Mouse (Mus musculus) heart, embryonic 16.5 days (tissue): ENCODE measurements around the gene Ppm1h. TPM values are rescaled to one million over a fixed set of nuclear protein-coding genes. Genes with fewer than 3 reads are reported as not detected.
A peak's percentile ranks its signal among the peaks of the same experiment; 100 is the strongest.

Experiments used
- ATAC-seq: fragments of 200-750 bp; cut with Nextera tagmentation; replicated peaks from 2 replicates; pipeline ENCODE4 v1.8.0; 2017; ENCODE audit warnings: moderate number of reproducible peaks; ENCODE audit not compliant: insufficient read depth, low FRiP score; ENCODE audit errors: extremely low read depth
- H3K27ac ChIP-seq: fragments of 300-500 bp; sonication (generic); 2 replicates; pipeline ENCODE4 v1.5.1; 2014; ENCODE audit warnings: mild to moderate bottlenecking, low read length, control low read depth, moderate library complexity
- H3K27me3 ChIP-seq: fragments of 300-500 bp; sonication (generic); 2 replicates; pipeline ENCODE4 v1.6.1; 2014; ENCODE audit warnings: low read length, mixed read lengths; ENCODE audit not compliant: control insufficient read depth, insufficient read depth
- H3K36me3 ChIP-seq: fragments of 300-500 bp; sonication (generic); 2 replicates; pipeline ENCODE4 v1.6.1; 2014; ENCODE audit not compliant: control insufficient read depth, insufficient read depth
- H3K4me1 ChIP-seq: fragments of 300-500 bp; sonication (generic); 2 replicates; pipeline ENCODE4 v1.6.1; 2014; ENCODE audit warnings: low read length, mixed read lengths; ENCODE audit not compliant: control insufficient read depth, insufficient read depth
- H3K4me2 ChIP-seq: fragments of 300-500 bp; sonication (generic); 2 replicates; pipeline ENCODE4 v1.6.1; 2014; ENCODE audit warnings: low read depth, mild to moderate bottlenecking, control low read depth, low read length
- H3K4me3 ChIP-seq: fragments of 300-500 bp; sonication (generic); 2 replicates; pipeline ENCODE4 v1.5.1; 2014; ENCODE audit warnings: mild to moderate bottlenecking, control low read depth, low read length
- H3K9ac ChIP-seq: fragments of 300-500 bp; sonication (generic); 2 replicates; pipeline ENCODE4 v1.6.1; 2014; ENCODE audit warnings: low read length, control low read depth
- H3K9me3 ChIP-seq: fragments of 300-500 bp; sonication (generic); replicated peaks from 2 replicates; pipeline ENCODE4 v1.6.1; 2016; ENCODE audit warnings: low read length; ENCODE audit not compliant: control insufficient read depth
- WGBS: fragments of 180-500 bp; shearing (Covaris S2); extraction: QIAGEN DNeasy Blood & Tissue Kit; methylation state at CpG from one replicate; pipeline ENCODE4 v1.1.7; 2014; 5-methylcytosine and 5-hydroxymethylcytosine counted together
- polyA plus RNA-seq: library from polyadenylated mRNA; unstranded; fragments of >200 nt; fragmentation: Nextera tagmentation; extraction: Ambion mirVana; gene quantifications from 2 replicates; pipeline ENCODE4 v1.2.1, GENCODE M21; 2015

Gene Ppm1h
- polyA plus RNA-seq, 1 experiment from 2014 or later, result 9.4 TPM

DNA sequence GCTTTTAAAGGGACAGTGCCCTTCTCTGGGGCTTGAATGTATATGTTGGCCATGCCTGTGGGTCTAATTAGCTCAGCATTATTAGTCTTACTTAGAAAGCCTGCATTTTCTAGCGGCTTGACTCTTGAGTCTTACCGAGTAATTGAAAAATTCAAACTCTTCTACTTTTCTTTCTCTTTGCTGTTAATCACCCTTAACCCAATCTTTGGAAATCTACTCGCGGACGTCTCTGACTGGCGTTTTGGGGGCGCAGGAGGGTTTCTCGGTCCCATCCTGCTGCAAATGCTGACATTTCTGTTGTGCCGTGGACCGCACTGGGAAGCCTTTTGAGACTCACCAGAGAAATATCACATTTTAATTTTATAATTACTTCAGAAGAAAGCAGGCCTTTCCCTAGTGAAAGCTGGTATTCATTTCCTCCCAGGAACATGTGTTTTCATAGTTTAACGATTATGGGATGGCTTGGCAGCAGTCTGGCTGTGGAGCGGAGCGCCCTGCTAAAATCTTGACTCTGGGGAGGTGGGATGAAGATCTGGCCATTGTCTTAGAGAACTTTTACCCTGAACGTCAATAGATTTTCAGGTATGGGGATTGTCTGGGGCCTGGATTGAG lies 208.5 kb downstream of the Ppm1h start:
- no peaks in the 10 kb centered on the region for H3K27me3 ChIP-seq
- no peak for ATAC-seq
- H3K9me3 ChIP-seq, result no peaks in the 10 kb centered on the region
- H3K36me3 ChIP-seq, result no peaks in the 10 kb centered on the region
- peak overlapping the region; percentile 77 for H3K27ac ChIP-seq
- peak overlapping the region; percentile 63; the same call in 1 of the 2 replicates for H3K4me2 ChIP-seq
- H3K4me3 ChIP-seq, result no peak overlapping the region
- peaks cover 50% of the 10 kb centered on the region for H3K4me1 ChIP-seq
- peak overlapping the region; percentile 73 for H3K9ac ChIP-seq
- WGBS, result 66% methylated on average over 14 of the region's 14 CpGs

DNA sequence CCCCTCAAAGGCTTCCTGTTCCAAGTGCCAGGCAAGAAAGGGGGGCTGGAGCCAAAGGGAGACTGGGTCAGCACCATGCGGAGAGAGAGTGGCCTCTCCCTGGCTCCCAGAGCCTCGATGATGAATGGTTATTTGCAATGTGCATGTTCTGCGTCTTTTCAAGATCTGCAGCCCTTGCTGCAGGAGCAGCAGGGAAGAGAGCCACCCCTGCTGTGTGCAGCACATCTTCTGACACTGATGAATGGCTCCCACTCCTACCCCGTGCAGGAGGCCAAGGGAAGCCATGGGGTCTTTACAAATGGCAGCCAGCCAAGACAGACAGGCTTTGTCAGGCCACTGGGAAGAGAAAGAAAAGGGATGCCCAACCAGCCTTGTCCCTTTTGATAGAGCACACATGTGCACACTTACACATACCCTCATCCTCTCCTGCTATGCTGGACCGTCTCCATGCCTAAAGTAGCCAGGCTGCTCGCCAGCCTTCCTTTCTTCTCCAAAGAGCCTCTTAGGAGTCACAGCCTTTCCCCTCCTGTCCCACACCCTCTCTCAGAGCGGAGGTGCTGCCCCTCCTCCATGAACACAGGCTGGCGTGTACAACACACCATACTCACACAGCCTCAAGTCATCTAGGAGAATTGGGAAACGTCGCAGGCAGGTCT lies 209.1 kb downstream of the Ppm1h start:
- H3K27me3 ChIP-seq, result no peaks in the 10 kb centered on the region
- H3K36me3 ChIP-seq, result no peaks in the 10 kb centered on the region
- 0 out of 2 replicates have a peak overlapping the region, but pooled peaks have one; percentile 22 for H3K9ac ChIP-seq
- H3K4me2 ChIP-seq, result no peak overlapping the region
- no peak for ATAC-seq
- H3K4me3 ChIP-seq, result no peak overlapping the region
- H3K9me3 ChIP-seq, result no peaks in the 10 kb centered on the region
- peaks cover 50% of the 10 kb centered on the region for H3K4me1 ChIP-seq
- 49% methylated on average over 10 of the region's 10 CpGs for WGBS
- peak overlapping the region; percentile 63 for H3K27ac ChIP-seq

DNA sequence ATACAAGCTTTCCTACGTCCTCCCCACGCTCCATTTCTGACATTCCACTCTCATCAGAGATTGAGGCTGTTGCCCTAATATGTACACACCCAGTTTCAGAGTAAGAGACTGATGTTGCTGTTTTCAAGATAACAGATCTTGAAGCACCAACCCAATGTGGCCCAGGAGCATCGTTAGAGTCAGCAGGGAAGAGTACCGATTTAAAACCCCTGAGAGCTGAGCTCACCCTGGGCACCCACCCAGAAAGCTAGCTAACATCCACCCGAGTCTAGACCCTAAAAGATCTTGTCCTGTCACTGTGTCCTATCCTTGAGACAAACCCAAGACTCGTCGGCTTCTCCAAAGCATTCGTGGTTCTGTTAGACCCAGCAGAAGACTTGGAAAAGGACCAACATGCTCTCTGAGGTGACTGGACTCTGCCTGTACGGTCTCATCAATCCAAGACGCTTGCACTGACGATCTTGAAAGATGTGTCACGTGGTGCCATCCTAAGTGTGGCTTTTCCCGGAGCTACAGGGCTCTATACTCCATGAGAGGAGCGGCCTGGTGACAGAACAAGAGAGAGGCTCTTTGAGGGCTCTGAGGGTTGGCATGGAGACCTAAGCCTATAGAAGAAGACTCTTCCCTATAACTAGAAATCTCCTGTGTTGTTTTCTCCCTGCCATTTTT lies 212.3 kb downstream of the Ppm1h start:
- H3K36me3 ChIP-seq, result no peaks in the 10 kb centered on the region
- no peaks in the 10 kb centered on the region for H3K27me3 ChIP-seq
- no peak overlapping the region for H3K4me2 ChIP-seq
- no peak overlapping the region for H3K9ac ChIP-seq
- no peaks in the 10 kb centered on the region for H3K9me3 ChIP-seq
- WGBS, result 65% methylated on average over 14 of the region's 14 CpGs
- peak overlapping the region; percentile 56 for H3K27ac ChIP-seq
- no peak overlapping the region for H3K4me3 ChIP-seq
- ATAC-seq, result no peak
- H3K4me1 ChIP-seq, result peaks cover 48% of the 10 kb centered on the region

DNA sequence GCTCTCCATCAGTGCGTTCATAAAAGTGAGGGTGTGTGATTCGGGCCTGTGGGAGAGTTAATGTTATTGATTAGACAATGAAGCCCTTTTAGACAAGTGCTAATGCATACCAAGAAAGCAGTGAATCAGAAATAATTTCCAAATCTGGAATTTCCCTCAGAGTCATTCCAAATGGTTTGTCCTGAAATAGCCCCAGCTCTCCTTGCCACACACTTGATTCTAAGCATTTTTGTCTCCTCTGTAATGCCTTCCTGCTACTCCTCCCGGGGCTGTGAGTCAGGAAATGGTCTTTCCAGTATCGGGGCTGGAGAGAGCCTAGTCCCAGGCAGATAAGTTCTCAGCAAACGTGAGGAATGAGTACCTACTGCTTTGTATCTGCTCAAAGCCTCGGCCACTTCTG lies 212.9 kb downstream of the Ppm1h start:
- no peak for ATAC-seq
- WGBS, result 46% methylated on average over 6 of the region's 6 CpGs
- Histone ChIP-seq H3K4me1 (peaks cover 45% of the 10 kb centered on the region), H3K9me3 (no peaks in the 10 kb centered on the region), H3K9ac (no peak overlapping the region), H3K4me2 (no peak overlapping the region), H3K27me3 (no peaks in the 10 kb centered on the region), H3K27ac (peak overlapping the region; percentile 9; the same call in 1 of the 2 replicates), H3K36me3 (no peaks in the 10 kb centered on the region), H3K4me3 (no peak overlapping the region)

DNA sequence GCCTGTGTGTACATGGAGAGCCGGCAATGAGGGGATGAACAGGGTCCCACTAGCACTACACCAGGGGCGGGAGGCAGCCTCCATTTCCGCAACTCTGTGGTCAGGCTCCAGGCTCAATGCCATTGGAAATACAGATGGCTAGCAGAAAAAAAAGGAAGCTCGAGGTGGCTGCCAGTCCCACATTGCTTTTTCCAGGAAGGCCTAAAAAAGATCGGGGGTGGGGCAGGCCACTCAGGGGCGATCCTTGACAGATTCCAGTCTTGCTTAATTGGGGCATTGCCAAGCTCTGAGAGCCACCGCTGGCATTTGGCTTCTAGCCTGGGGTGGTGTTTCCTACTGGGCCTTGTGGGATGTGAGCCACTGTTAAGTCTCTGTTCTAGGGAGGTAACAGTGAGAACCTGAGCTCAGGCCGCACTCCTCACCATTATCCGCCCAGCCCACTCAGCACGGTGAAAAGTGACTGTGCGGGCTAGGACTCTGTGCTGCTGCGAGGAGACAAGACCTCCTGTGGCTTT lies 216.1 kb downstream of the Ppm1h start:
- H3K27me3 ChIP-seq, result no peaks in the 10 kb centered on the region
- ATAC-seq, result peak; percentile 87
- H3K4me3 ChIP-seq, result no peak overlapping the region
- H3K4me1 ChIP-seq, result peaks cover 31% of the 10 kb centered on the region
- no peaks in the 10 kb centered on the region for H3K36me3 ChIP-seq
- H3K9me3 ChIP-seq, result no peaks in the 10 kb centered on the region
- peak overlapping the region; percentile 17; the same call in 1 of the 2 replicates for H3K4me2 ChIP-seq
- WGBS, result 29% methylated on average over 12 of the region's 12 CpGs
- peak overlapping the region; percentile 3; the same call in 1 of the 2 replicates for H3K9ac ChIP-seq
- peak overlapping the region; percentile 88 for H3K27ac ChIP-seq

DNA sequence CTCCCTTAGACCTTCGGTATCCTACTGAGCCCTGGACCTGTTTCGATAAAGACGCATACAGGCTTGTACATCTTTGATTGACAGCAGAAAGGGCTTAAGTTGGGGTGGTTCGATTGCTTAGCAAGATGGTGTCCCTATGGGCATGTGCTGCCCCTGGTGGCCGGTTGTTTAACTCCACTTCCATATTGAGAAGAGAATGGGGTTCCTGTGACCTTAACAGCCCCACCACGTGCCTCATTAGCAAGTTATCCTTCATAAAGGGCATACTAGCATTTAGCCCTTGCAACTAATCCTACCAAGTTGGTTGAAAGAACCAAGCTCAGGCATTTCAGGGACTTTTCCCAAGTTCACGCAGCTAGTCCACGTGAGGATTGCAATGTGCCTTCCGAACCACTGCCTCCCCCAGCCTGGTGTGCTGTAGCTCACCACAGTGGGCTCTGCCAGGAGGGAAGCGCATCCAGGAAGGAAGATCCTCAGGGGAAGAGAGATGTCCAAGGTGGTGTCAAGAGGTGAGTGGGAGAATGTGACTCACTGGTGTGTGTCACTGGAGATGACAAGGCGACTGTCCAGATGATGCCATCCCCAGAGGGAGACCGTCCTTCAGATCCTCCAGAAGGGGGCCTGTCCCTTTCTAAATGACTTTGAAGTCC lies 216.7 kb downstream of the Ppm1h start:
- Histone ChIP-seq H3K4me3 (no peak overlapping the region), H3K4me2 (peak overlapping the region; percentile 17; the same call in 1 of the 2 replicates), H3K27ac (peak overlapping the region; percentile 88), H3K9ac (peak overlapping the region; percentile 3; the same call in 1 of the 2 replicates), H3K27me3 (no peaks in the 10 kb centered on the region), H3K36me3 (no peaks in the 10 kb centered on the region), H3K9me3 (no peaks in the 10 kb centered on the region), H3K4me1 (peaks cover 26% of the 10 kb centered on the region)
- WGBS, result 67% methylated on average over 12 of the region's 12 CpGs
- peak; percentile 40; the same call in 1 of the 2 replicates for ATAC-seq

DNA sequence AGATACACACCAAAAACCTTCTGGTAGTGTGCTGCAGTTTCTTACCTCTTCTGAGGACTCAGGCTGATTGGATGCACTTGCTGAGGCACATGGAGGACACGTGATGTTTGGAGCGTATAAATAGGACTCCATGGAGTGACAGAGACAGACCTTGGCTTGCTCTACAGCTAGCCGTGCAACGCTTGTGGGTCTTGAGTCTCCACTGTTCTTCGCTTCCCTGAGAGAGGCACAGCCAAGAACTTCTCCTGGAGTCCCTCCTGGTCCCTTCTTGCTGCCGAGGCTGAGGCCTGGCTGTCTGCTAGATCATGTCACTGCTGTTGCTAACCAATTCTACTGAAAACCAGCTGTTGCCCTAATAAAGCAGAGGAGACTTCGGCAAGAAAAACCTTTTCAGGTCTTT lies 221.4 kb downstream of the Ppm1h start:
- H3K36me3 ChIP-seq, result no peaks in the 10 kb centered on the region
- H3K9ac ChIP-seq, result no peak overlapping the region
- no peak for ATAC-seq
- no peak overlapping the region; the same call in 1 of the 2 replicates for H3K27ac ChIP-seq
- H3K4me1 ChIP-seq, result peaks cover 4% of the 10 kb centered on the region
- WGBS, result 71% methylated on average over 7 of the region's 7 CpGs
- no peaks in the 10 kb centered on the region for H3K9me3 ChIP-seq
- H3K27me3 ChIP-seq, result no peaks in the 10 kb centered on the region
- H3K4me3 ChIP-seq, result no peak overlapping the region
- H3K4me2 ChIP-seq, result no peak overlapping the region

DNA sequence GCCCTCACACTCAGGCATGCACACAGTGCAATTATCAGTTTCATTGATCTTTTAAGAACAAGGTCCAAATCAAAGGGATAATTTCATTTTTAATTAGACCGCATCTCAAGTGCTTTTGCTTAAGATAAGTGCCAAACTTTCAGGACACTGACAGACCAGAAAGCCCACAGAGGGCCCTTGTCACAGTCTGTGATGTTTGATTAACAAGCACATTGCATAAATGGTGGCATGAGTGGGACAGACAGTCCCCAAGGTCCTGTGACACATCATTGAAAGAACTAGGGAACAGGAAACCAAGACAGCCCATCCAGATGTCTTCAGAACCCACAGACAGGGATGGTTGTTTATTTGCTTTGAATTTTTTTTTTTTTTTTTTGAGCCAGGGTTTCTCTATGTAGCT lies 221.9 kb downstream of the Ppm1h start:
- no peaks in the 10 kb centered on the region for H3K27me3 ChIP-seq
- H3K4me3 ChIP-seq, result no peak overlapping the region
- H3K4me1 ChIP-seq, result peaks cover under 1% of the 10 kb centered on the region; the same call in 1 of the 2 replicates
- no peak overlapping the region for H3K4me2 ChIP-seq
- H3K9me3 ChIP-seq, result no peaks in the 10 kb centered on the region
- H3K36me3 ChIP-seq, result no peaks in the 10 kb centered on the region
- ATAC-seq, result no peak
- H3K9ac ChIP-seq, result no peak overlapping the region
- WGBS, result 89% methylated on average over 1 of the region's 1 CpGs
- H3K27ac ChIP-seq, result no peak overlapping the region
